Mouse (Mus musculus) myocyte (in vitro differentiated cells): Measurements from ENCODE around the gene Gm43191.

Source experiments
- CEBPB ChIP-seq: IDR thresholded peaks from 2 replicates; pipeline ENCODE4 v1.6.1; 2011; ENCODE audit warnings: mild to moderate bottlenecking, moderate library complexity; ENCODE audit not compliant: poor library complexity, insufficient read depth, severe bottlenecking
- E2F4 ChIP-seq: IDR thresholded peaks from one replicate; pipeline ENCODE4 v1.6.1; 2011; ENCODE audit warnings: mild to moderate bottlenecking, control low read depth, moderate library complexity; ENCODE audit not compliant: insufficient read depth
- MAX ChIP-seq: IDR thresholded peaks from one replicate; pipeline ENCODE4 v1.6.1; 2011; ENCODE audit warnings: low read depth, mild to moderate bottlenecking, control low read depth
- MYOG ChIP-seq, 3 experiments: IDR thresholded peaks; one replicate each; pipeline ENCODE4 v1.6.1; 2011; ENCODE audit warnings: control low read depth in 2 of 3, low read depth in 2 of 3, mild to moderate bottlenecking in 2 of 3; ENCODE audit not compliant: insufficient read length in 2 of 3, control insufficient read depth in 1 of 3, insufficient read depth in 1 of 3
- POLR2A ChIP-seq: IDR thresholded peaks from one replicate; pipeline ENCODE4 v1.6.1; 2011; ENCODE audit warnings: low read depth, mild to moderate bottlenecking, control low read depth, moderate library complexity; ENCODE audit not compliant: insufficient read length
- REST ChIP-seq: IDR thresholded peaks from one replicate; pipeline ENCODE4 v1.6.1; 2011; ENCODE audit warnings: mild to moderate bottlenecking, control low read depth, moderate library complexity; ENCODE audit not compliant: insufficient read depth, insufficient read length

DNA sequence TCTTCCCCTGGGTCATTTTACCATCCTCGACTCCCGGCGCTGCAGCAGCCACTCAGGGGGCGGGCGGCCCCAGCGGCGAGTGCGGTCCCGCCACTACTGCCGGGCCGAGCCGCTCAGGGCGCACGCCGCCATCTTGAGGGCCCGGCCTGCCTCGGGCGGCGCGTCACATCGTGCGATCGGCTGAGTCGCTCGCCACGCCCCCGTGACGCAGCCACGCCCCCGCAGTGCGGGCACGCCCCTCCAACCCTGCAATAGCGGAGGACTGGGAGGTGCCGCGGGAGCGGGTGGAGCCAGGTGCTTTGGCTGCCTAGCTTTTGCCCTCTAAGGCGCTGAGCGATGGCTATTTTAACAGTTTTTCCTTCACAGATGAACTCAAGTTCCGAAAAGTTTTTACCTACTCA is 18.6 kb downstream of the Gm43191 start, which contains the start of gene Mfsd14a:
- no peak for TF ChIP-seq E2F4
- peak in 1 of 3 experiments; percentile 38 for TF ChIP-seq MYOG (IDR thresholded peaks at IDR 0.05; ENCODE audit: control insufficient read depth in 1 of 3, insufficient read depth in 1 of 3, insufficient read length in 2 of 3, low read depth in 2 of 3)
- no peak for TF ChIP-seq MAX
- peak; percentile 31 for TF ChIP-seq REST
- peak; percentile 99 for TF ChIP-seq POLR2A
- no peak for TF ChIP-seq CEBPB
